Mouse (Mus musculus): ENCODE data around the gene Memo1.
A peak's percentile ranks its signal among the peaks of the same experiment; 100 is the strongest.
"Not testable (repeated sequence)": the region's sequence is repeated elsewhere in the genome, so short reads cannot be mapped to it uniquely, and the experiment has no call there.

The Memo1 gene

GRCm38 (mm10) chr17:74295026-74295970 lies at the start of gene Memo1:
TSS of gene Memo1 (minus strand) at chr17:74295521.
- DNase-seq (ENCODE audit: low spot score in 2 of 2) = peak; percentile 80 to 84

GRCm38 (mm10) chr17:74341151-74341550 lies 45.8 kb upstream of the Memo1 start:
- DNase-seq (ENCODE audit: low spot score in 2 of 2) = no peak

- DNase-seq (ENCODE audit: low spot score in 2 of 2) = peak; percentile 75 to 79
These were observed 43.9 kb upstream of the Memo1 start, which contains the start of gene Spast for GRCm38 (mm10) chr17:74338937-74339804. TSS of gene Spast (plus strand) at chr17:74338987.

GRCm38 (mm10) chr17:74338225-74338931 lies 43.1 kb upstream of the Memo1 start:
- peak; percentile 92 to 95 for DNase-seq (ENCODE audit: low spot score in 2 of 2)

GRCm38 (mm10) chr17:74331049-74331676 lies 35.8 kb upstream of the Memo1 start:
- no peak for DNase-seq (ENCODE audit: low spot score in 2 of 2)

- DNase-seq (ENCODE audit: low spot score in 2 of 2) = not testable (repeated sequence)
These were observed 32.8 kb upstream of the Memo1 start for GRCm38 (mm10) chr17:74328146-74328545.

GRCm38 (mm10) chr17:74327195-74327594 lies 31.9 kb upstream of the Memo1 start:
- not testable (repeated sequence) for DNase-seq (ENCODE audit: low spot score in 2 of 2)

GRCm38 (mm10) chr17:74323844-74324243 lies 28.5 kb upstream of the Memo1 start, which contains the start of gene Dpy30:
TSS of gene Dpy30 (minus strand) at chr17:74323944.
- DNase-seq (ENCODE audit: low spot score in 2 of 2) = no peak

- no peak for DNase-seq (ENCODE audit: low spot score in 2 of 2)
These were observed 27.2 kb upstream of the Memo1 start for GRCm38 (mm10) chr17:74322400-74323054.

- DNase-seq (ENCODE audit: low spot score in 2 of 2) = no peak
These were observed 23.4 kb upstream of the Memo1 start for GRCm38 (mm10) chr17:74318721-74319120.

- peak; percentile 91 for DNase-seq (ENCODE audit: low spot score in 2 of 2)
These were observed 21.1 kb upstream of the Memo1 start for GRCm38 (mm10) chr17:74316309-74316863.

- DNase-seq (ENCODE audit: low spot score in 2 of 2) = no peak
These were observed 20.4 kb upstream of the Memo1 start for GRCm38 (mm10) chr17:74315445-74316308.

- DNase-seq (ENCODE audit: low spot score in 2 of 2) = no peak
These were observed 10.7 kb upstream of the Memo1 start for GRCm38 (mm10) chr17:74306021-74306420.

- no peak for DNase-seq (ENCODE audit: low spot score in 2 of 2)
These were observed 10.3 kb upstream of the Memo1 start for GRCm38 (mm10) chr17:74305616-74306015.

- DNase-seq (ENCODE audit: low spot score in 2 of 2) = no peak
These were observed 8.7 kb upstream of the Memo1 start for GRCm38 (mm10) chr17:74304060-74304459.

- DNase-seq (ENCODE audit: low spot score in 2 of 2) = no peak
These were observed 4.8 kb upstream of the Memo1 start for GRCm38 (mm10) chr17:74300089-74300488.

GRCm38 (mm10) chr17:74296991-74297390 lies 1.7 kb upstream of the Memo1 start:
- not testable (repeated sequence) for DNase-seq (ENCODE audit: low spot score in 2 of 2)

- DNase-seq (ENCODE audit: low spot score in 2 of 2) = peak; percentile 26 to 30
These were observed 929 bp upstream of the Memo1 start for GRCm38 (mm10) chr17:74296076-74296823.

All from heart, adult 9 months (tissue).